Mouse (Mus musculus): ENCODE data around the gene Arl5b. TPM values are rescaled to one million over a fixed set of nuclear protein-coding genes. Genes with fewer than 3 reads are reported as not detected.

Gene Arl5b
- polyA plus RNA-seq, 1 experiment: 53.4 TPM

DNA sequence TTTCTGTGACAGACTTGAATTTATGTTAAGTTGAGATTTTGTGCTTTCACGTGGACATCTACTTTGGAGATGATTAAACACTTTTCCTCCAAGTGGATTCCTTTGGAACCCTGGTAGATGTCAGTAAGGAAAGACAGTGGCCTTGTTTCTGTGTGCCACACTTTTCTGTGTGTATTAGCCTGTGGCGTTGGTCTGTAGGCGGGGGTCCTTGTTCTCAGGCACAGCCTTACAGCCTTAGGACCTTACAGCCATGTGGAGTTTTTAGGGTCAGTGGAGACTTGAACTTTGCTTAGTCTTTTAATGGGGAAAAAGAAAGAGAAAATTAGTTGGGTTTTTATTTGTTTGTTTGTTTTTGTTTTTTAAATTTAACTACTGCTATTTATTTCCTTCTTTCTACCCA is 11.7 kb downstream of the Arl5b start:
- TF ChIP-seq CTCF (IDR thresholded peaks at IDR 0.05; ENCODE audit: borderline replicate concordance, extremely low read depth, insufficient read depth, insufficient read length): no peak
- no peak for TF ChIP-seq POLR2A (IDR thresholded peaks at IDR 0.05; ENCODE audit: borderline replicate concordance, extremely low read depth, insufficient read depth, insufficient read length, poor library complexity, severe bottlenecking)
- no peak for DNase-seq (ENCODE audit: low read depth)

DNA sequence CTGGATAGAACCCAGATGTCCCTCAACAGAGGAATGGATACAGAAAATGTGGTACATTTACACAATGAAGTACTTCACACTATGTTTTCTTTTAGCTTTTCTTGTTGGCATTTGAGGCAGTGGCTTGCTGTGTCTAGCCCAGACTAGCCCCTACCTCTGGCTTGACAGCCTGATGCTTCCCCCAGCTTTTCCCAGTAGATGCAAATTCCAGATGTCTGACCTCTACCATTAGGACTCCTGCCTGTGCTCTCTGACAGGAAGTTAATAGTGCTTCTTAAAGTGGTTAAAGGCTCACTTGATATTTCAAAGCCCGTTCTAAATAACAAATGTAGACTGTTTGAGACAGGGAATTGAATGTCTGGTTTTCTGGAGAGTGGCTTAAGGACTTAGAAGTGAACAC is 14.6 kb downstream of the Arl5b start:
- TF ChIP-seq CTCF (IDR thresholded peaks at IDR 0.05; ENCODE audit: borderline replicate concordance, extremely low read depth, insufficient read depth, insufficient read length) (no peak), POLR2A (IDR thresholded peaks at IDR 0.05; ENCODE audit: borderline replicate concordance, extremely low read depth, insufficient read depth, insufficient read length, poor library complexity, severe bottlenecking) (no peak)
- DNase-seq (ENCODE audit: low read depth): no peak

- DNase-seq (ENCODE audit: low read depth): no peak
- no peak for TF ChIP-seq CTCF (IDR thresholded peaks at IDR 0.05; ENCODE audit: borderline replicate concordance, extremely low read depth, insufficient read depth, insufficient read length)
- TF ChIP-seq POLR2A (IDR thresholded peaks at IDR 0.05; ENCODE audit: borderline replicate concordance, extremely low read depth, insufficient read depth, insufficient read length, poor library complexity, severe bottlenecking): no peak
Measured at GRCm38 (mm10) chr2:15064380-15065269, 15.4 kb downstream of the Arl5b start.

DNA sequence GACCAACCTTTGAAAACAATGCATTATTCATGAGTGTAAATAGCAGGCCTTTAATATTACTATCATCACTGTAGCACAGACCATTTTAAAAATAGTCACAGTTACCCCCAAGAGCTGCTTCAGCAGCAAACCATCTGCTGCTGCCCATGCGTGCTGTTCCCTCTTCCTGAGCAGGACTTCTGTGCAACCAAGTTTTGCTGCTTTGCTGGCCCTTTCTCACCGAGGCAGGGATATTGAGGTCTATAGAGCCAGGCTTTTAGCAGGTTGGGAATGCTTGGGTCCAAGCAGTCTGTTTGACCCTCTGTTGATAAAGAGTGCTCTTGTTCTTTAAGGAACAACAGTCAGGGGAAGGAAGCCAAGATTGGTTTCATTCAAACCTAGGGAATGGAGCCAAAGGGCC is 16.3 kb downstream of the Arl5b start:
- no peak for DNase-seq (ENCODE audit: low read depth)
- TF ChIP-seq POLR2A (IDR thresholded peaks at IDR 0.05; ENCODE audit: borderline replicate concordance, extremely low read depth, insufficient read depth, insufficient read length, poor library complexity, severe bottlenecking) (no peak), CTCF (IDR thresholded peaks at IDR 0.05; ENCODE audit: borderline replicate concordance, extremely low read depth, insufficient read depth, insufficient read length) (no peak)

DNA sequence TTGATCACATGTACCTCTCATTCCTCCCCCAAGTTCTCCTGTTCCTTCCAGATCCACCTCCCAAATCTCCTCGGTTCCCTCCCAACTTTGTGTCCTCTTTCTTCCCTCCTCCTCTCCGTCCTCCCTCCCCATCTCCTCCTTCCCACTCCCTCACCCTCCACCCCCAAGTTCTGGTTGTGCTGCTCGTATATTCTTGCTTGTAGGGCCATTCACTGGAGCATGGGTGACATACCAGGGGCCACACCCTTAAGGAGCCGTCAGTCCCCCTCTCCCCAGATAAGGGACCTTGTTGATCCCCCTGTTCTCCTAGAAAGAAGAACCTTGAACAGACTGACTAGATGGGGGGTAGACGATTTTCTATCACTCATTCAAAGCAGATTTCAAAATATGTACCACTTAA is 17.9 kb downstream of the Arl5b start:
- no peak for DNase-seq (ENCODE audit: low read depth)
- TF ChIP-seq CTCF (IDR thresholded peaks at IDR 0.05; ENCODE audit: borderline replicate concordance, extremely low read depth, insufficient read depth, insufficient read length): no peak

DNA sequence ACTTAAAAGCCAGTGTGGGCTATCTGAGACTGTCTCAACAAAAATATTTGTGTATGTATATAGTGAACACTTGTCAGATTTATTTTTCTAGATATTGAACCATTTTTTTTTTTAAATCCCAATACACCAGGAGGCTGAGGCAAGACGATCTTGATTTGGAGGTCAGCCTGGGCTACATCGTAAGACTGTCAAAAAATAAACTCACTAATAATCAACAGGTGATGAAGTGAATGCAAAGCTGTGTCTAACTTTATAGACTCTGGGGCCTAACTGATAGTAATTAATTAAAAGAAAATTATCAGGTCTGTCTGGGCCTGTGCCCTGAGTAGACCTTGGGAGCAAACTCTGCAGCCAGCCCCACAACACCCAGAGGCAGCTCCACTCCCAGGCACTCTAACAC is 34.5 kb downstream of the Arl5b start:
- TF ChIP-seq CTCF (IDR thresholded peaks at IDR 0.05; ENCODE audit: borderline replicate concordance, extremely low read depth, insufficient read depth, insufficient read length) (no peak), POLR2A (IDR thresholded peaks at IDR 0.05; ENCODE audit: borderline replicate concordance, extremely low read depth, insufficient read depth, insufficient read length, poor library complexity, severe bottlenecking) (no peak)
- DNase-seq (ENCODE audit: low read depth): no peak

DNA sequence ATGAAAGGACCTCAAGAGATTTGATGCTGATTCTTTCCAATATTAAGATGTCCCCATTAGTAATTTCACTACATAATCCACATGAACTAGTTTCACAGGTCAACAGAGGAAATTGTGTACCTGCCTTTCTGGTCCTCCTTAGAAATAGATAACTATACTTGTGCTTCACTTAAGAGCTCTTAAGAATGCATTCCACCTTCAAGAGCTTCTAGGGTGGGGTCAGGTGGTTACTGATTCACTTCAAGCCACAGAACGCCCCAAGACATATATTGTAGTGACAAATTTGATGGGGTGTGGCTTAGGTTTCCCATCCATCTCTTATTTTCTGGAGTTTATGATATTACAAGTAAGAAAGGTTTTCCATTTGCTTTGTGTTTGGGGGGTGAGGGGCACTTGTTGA is 38.1 kb downstream of the Arl5b start:
- TF ChIP-seq POLR2A (IDR thresholded peaks at IDR 0.05; ENCODE audit: borderline replicate concordance, extremely low read depth, insufficient read depth, insufficient read length, poor library complexity, severe bottlenecking): no peak
- no peak for TF ChIP-seq CTCF (IDR thresholded peaks at IDR 0.05; ENCODE audit: borderline replicate concordance, extremely low read depth, insufficient read depth, insufficient read length)
- DNase-seq (ENCODE audit: low read depth): no peak

DNA sequence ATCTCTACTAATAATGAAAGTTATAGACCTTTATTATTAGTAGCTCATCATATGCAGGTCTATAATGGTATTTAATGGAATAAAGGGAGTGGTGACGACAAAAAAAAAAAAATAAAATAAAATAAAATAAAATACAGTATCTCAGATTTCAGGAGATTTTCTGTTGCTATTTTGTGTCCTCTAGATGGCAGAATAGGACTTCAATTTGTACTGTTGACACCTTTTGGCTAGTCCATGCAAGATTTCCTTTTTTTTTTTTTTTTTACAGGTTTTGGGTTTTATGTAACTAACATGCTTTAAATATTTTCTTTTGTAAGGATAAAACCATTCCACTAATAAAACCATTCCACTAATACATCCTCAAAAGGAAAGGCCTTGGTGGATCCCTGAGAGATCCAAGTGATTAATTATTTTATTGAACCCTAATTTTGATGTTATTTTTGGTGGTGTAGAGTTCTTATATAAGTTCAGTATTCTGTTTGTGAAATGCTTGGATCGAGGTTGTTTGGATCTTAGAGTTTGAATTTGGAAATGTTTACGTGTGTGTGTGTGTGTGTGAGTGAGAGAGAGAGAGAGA is 47.4 kb downstream of the Arl5b start:
- peak; percentile 74 for DNase-seq (ENCODE audit: low read depth)
- TF ChIP-seq CTCF (IDR thresholded peaks at IDR 0.05; ENCODE audit: borderline replicate concordance, extremely low read depth, insufficient read depth, insufficient read length) (no peak), POLR2A (IDR thresholded peaks at IDR 0.05; ENCODE audit: borderline replicate concordance, extremely low read depth, insufficient read depth, insufficient read length, poor library complexity, severe bottlenecking) (no peak)

- no peak for DNase-seq (ENCODE audit: low read depth)
- TF ChIP-seq POLR2A (IDR thresholded peaks at IDR 0.05; ENCODE audit: borderline replicate concordance, extremely low read depth, insufficient read depth, insufficient read length, poor library complexity, severe bottlenecking) (no peak), CTCF (IDR thresholded peaks at IDR 0.05; ENCODE audit: borderline replicate concordance, extremely low read depth, insufficient read depth, insufficient read length) (no peak)
Measured at GRCm38 (mm10) chr2:15104386-15104785, 55.2 kb downstream of the Arl5b start.

DNA sequence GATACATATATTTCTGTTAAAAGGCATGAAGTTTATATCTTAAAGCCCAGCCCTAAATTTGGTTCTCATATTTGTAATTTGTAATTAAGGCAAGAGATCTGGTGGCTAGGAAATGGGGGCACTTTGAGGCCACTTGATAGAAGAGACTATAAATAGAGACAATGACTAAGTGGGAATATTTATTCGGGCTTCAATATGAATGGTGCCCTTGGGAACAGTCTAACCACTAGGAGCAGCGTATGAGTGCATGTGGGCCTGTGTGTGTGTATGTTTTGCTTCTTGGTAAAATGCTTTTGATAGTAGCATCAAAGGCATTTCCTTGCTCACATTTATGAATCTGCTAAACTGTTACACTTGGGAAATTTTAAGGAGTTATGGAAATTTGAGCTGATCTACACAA is 62.1 kb downstream of the Arl5b start:
- no peak for DNase-seq (ENCODE audit: low read depth)
- TF ChIP-seq CTCF (IDR thresholded peaks at IDR 0.05; ENCODE audit: borderline replicate concordance, extremely low read depth, insufficient read depth, insufficient read length) (no peak), POLR2A (IDR thresholded peaks at IDR 0.05; ENCODE audit: borderline replicate concordance, extremely low read depth, insufficient read depth, insufficient read length, poor library complexity, severe bottlenecking) (no peak)

DNA sequence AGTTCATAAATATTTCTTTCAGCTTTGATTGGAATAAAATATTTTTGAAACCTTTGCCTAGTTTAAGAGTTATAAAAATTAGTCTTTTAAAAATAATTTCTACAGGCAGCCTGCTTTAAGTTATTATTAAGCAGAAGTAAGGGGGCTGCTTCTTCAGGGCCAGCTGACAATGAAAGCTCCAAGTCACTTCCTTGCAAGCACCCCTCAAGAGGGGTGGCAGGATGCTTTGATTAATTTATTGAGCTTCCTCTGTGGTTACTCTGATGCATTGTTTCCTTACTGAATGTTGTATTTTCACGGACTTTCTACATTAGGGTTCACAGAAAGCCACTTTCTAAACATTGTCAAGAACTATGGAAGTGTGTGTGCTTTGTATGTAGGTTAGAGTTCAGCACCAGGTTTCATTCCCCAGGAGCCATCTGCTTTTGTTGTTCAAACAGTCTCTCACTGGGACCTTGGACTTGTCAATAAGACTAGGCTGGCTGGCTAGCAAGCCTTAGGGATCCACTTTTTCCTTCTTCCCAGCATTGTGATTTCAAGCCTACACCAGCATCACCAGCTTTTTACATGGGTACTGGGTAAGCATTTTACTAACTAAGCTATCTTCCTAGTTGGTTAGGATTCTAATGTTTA is 62.7 kb downstream of the Arl5b start:
- TF ChIP-seq POLR2A (IDR thresholded peaks at IDR 0.05; ENCODE audit: borderline replicate concordance, extremely low read depth, insufficient read depth, insufficient read length, poor library complexity, severe bottlenecking) (no peak), CTCF (IDR thresholded peaks at IDR 0.05; ENCODE audit: borderline replicate concordance, extremely low read depth, insufficient read depth, insufficient read length) (no peak)
- no peak for DNase-seq (ENCODE audit: low read depth)

All from brain, embryonic 14.5 days (tissue).